Comparison of ENCODE assay signal across 24 mouse cellular contexts in genomic region chr5:68057574-68057973, GRCm38 (mm10). TPM values are rescaled to one million over a fixed set of nuclear protein-coding genes. Genes with fewer than 3 reads are reported as not detected.
"Had no signal": no experiment of that assay in that cellular context is flagged by ENCODE, and none has a peak within 500 bp of the region (broad histone marks: within the 10 kb centered on the region; RNA-seq: fewer than 3 reads in every experiment).

No protein-coding gene starts in this region.

- H3K4me3 ChIP-seq: neural tube, embryonic 15.5 days; stomach, embryonic 15.5 days had no signal

- H3K27ac ChIP-seq: neural tube, embryonic 15.5 days; stomach, embryonic 15.5 days; stomach, postnatal 0 days had no signal

- H3K9me3 ChIP-seq: neural tube, embryonic 15.5 days; stomach, embryonic 15.5 days had no signal

- H3K9ac ChIP-seq: neural tube, embryonic 15.5 days; stomach, embryonic 15.5 days had no signal

- H3K36me3 ChIP-seq: neural tube, embryonic 15.5 days; stomach, embryonic 15.5 days had no signal

- H3K27me3 ChIP-seq: neural tube, embryonic 15.5 days; stomach, embryonic 15.5 days had no signal

- H3K4me1 ChIP-seq: neural tube, embryonic 15.5 days; stomach, embryonic 15.5 days had no signal

- DNase-seq: retina, postnatal 1 day; right cerebral cortex, adult 18-20 months; right cerebral cortex, postnatal 14 days; right cerebral cortex, postnatal 25 days; right cerebral cortex, postnatal 4 days; spleen, adult 18-20 months; thymus, adult 18-20 months; thymus, adult 2 months; thymus, postnatal 14 days; thymus, postnatal 25 days; thymus, postnatal 36 days; thymus, postnatal 4 days had no signal

- H3K4me2 ChIP-seq: neural tube, embryonic 15.5 days; stomach, embryonic 15.5 days had no signal

RNA-seq across cellular contexts. Expression of gene Grxcr1, which starts 25.9 kb away (rescaled TPM):
- total RNA-seq: neutrophil, adult 5-6 weeks had no signal
- polyA plus RNA-seq: neural tube, embryonic 14.5 days; neural tube, embryonic 15.5 days; small intestine, adult 2 months; spleen, adult 2 months; stomach, embryonic 14.5 days; stomach, embryonic 15.5 days; stomach, embryonic 16.5 days; stomach, postnatal 0 days; testis, adult 2 months; thymus, adult 2 months; thymus, postnatal 0 days; urinary bladder, adult 2 months had no signal
